ENCODE assay signal across 23 mouse cellular contexts in the genomic region with DNA sequence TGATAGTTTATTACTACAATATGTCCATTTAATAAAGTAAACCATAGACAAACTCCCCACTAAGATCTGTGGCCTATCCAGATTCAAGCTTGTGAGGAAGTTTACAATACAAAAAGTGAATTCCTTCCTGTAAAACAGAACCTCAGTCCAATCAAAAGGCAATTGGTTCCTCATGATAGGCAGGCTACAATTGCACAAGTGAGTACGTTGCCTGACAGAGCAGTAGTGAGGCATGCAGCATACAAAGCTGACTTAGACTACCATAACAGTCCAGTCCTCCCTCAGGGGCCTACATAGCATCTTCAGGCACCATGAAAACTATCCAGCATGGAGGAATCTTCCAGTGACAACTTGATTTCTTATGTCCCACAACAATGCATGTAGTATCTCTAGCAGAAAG.
"Had no signal": no experiment of that assay in that cellular context is flagged by ENCODE, and none has a peak within 500 bp of the region (broad histone marks: within the 10 kb centered on the region; RNA-seq: fewer than 3 reads in every experiment).

No protein-coding gene starts in this region.

- DNase-seq: gastrocnemius, postnatal 14 days; gastrocnemius, postnatal 36 days; heart, adult 18-20 months; heart, postnatal 10 days; kidney, adult 18-20 months; kidney, adult 8-10 months; kidney, postnatal 10 days; kidney, postnatal 25 days; layer of hippocampus, adult 9-11 months; layer of hippocampus, postnatal 36 days; liver; liver, embryonic 13.5 days had no signal

- H3K27me3 ChIP-seq: heart, embryonic 12.5 days; hindbrain, embryonic 13.5 days; hindbrain, embryonic 15.5 days; intestine, embryonic 15.5 days; limb, embryonic 12.5 days; liver, embryonic 13.5 days had no signal

- H3K4me2 ChIP-seq: heart, embryonic 12.5 days; hindbrain, embryonic 13.5 days; hindbrain, embryonic 15.5 days; intestine, embryonic 15.5 days; limb, embryonic 12.5 days; liver, embryonic 11.5 days; liver, embryonic 13.5 days had no signal

- ATAC-seq: inflammation-experienced regulatory T-cells, adult 6 months; intestine, embryonic 15.5 days; intestine, postnatal 0 days had no signal

- H3K4me1 ChIP-seq: heart, embryonic 10.5 days; heart, embryonic 12.5 days; hindbrain, embryonic 13.5 days; hindbrain, embryonic 15.5 days; intestine, embryonic 15.5 days; limb, embryonic 10.5 days; limb, embryonic 12.5 days; liver, embryonic 13.5 days had no signal

- H3K36me3 ChIP-seq: heart, embryonic 10.5 days; heart, embryonic 12.5 days; hindbrain, embryonic 13.5 days; hindbrain, embryonic 15.5 days; intestine, embryonic 15.5 days; limb, embryonic 10.5 days; limb, embryonic 12.5 days; liver, embryonic 13.5 days had no signal

- H3K4me3 ChIP-seq: heart, embryonic 10.5 days; heart, embryonic 12.5 days; hindbrain, embryonic 13.5 days; hindbrain, embryonic 15.5 days; intestine, embryonic 15.5 days; left cerebral cortex, adult 2 months; limb, embryonic 10.5 days; limb, embryonic 12.5 days; liver, embryonic 13.5 days had no signal

- H3K27ac ChIP-seq: heart, embryonic 10.5 days; hindbrain, embryonic 13.5 days; hindbrain, embryonic 15.5 days; intestine, embryonic 15.5 days; left cerebral cortex, adult 2 months; limb, embryonic 10.5 days; limb, embryonic 12.5 days; liver, embryonic 13.5 days had no signal

- H3K9ac ChIP-seq: heart, embryonic 12.5 days; hindbrain, embryonic 13.5 days; hindbrain, embryonic 15.5 days; intestine, embryonic 15.5 days; limb, embryonic 12.5 days; liver, embryonic 13.5 days had no signal

- H3K9me3 ChIP-seq: heart, embryonic 10.5 days; heart, embryonic 12.5 days; hindbrain, embryonic 13.5 days; hindbrain, embryonic 15.5 days; intestine, embryonic 15.5 days; limb, embryonic 10.5 days; limb, embryonic 12.5 days; liver, embryonic 13.5 days had no signal
